Mouse (Mus musculus) liver, postnatal 0 days (tissue): Measurements from ENCODE around the gene Apbb1ip.
"Not testable (repeated sequence)": the region's sequence is repeated elsewhere in the genome, so short reads cannot be mapped to it uniquely, and the experiment has no call there.

Experiments used
- CTCF ChIP-seq: sonication (generic); IDR thresholded peaks from 2 replicates; pipeline ENCODE4 v1.5.1; 2016; ENCODE audit warnings: antibody characterized with exemption, low read depth
- EP300 ChIP-seq: IDR thresholded peaks from 2 replicates; pipeline ENCODE4 v1.6.1; 2016; ENCODE audit warnings: antibody characterized with exemption, low read depth, mild to moderate bottlenecking

DNA sequence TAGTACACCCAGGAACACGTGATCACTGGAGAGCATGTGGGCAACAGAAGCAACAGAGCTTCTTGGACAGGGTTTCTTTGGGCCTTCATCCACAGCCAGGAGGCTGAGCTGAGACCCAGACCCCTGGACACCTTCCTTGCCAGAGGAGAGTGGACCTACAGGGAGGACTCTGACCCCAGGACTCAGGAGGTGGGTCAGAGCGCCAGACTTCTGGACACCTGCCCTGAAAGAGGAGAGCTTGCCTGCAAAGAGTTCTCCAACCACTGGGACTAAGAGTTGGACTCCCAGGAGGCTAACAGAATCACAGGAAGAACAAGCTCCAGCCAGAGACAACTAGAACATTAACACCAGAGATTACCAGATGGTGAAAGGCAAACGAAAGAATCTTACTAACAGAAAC lies 106.8 kb downstream of the Apbb1ip start:
- TF ChIP-seq CTCF, EP300: not testable (repeated sequence)
